Mouse (Mus musculus): ENCODE data around the gene Chkb.
A peak's percentile ranks its signal among the peaks of the same experiment; 100 is the strongest.

Gene Chkb

GRCm38 (mm10) chr15:89429352-89430221, at the start of gene Chkb, which contains the start of the genes C730034F03Rik and Gm44502:
Chkb (minus strand) TSS chr15:89429908.
C730034F03Rik (plus strand) TSS chr15:89429589.
Gm44502 (minus strand) TSS chr15:89429696.
- peak; percentile 94 for DNase-seq

GRCm38 (mm10) chr15:89478622-89479021, 48.9 kb upstream of the Chkb start:
- no peak for DNase-seq

- DNase-seq: no peak
Measured at GRCm38 (mm10) chr15:89477806-89478205, 48.1 kb upstream of the Chkb start.

GRCm38 (mm10) chr15:89477091-89477491, 47.4 kb upstream of the Chkb start, which contains the start of gene Arsa:
Arsa (minus strand) TSS chr15:89477425.
- no peak for DNase-seq

GRCm38 (mm10) chr15:89476475-89476815, 46.7 kb upstream of the Chkb start:
- DNase-seq: no peak

- DNase-seq: peak; percentile 93
Measured at GRCm38 (mm10) chr15:89475611-89476474, 46.1 kb upstream of the Chkb start.

GRCm38 (mm10) chr15:89475293-89475600, 45.5 kb upstream of the Chkb start:
- no peak for DNase-seq

GRCm38 (mm10) chr15:89474596-89475292, 45.0 kb upstream of the Chkb start:
- no peak for DNase-seq

GRCm38 (mm10) chr15:89473921-89474320, 44.2 kb upstream of the Chkb start:
- DNase-seq: no peak

GRCm38 (mm10) chr15:89473370-89473769, 43.7 kb upstream of the Chkb start:
- no peak for DNase-seq

- DNase-seq: no peak
Measured at GRCm38 (mm10) chr15:89471476-89471875, 41.8 kb upstream of the Chkb start.

GRCm38 (mm10) chr15:89468577-89468976, 38.9 kb upstream of the Chkb start:
- DNase-seq: no peak

- no peak for DNase-seq
Measured at GRCm38 (mm10) chr15:89465052-89465451, 35.3 kb upstream of the Chkb start.

- no peak for DNase-seq
Measured at GRCm38 (mm10) chr15:89463334-89464235, 33.9 kb upstream of the Chkb start.

GRCm38 (mm10) chr15:89462176-89462575, 32.5 kb upstream of the Chkb start:
- DNase-seq: no peak

GRCm38 (mm10) chr15:89461321-89461720, 31.6 kb upstream of the Chkb start:
- no peak for DNase-seq

- DNase-seq: no peak
Measured at GRCm38 (mm10) chr15:89460298-89460697, 30.6 kb upstream of the Chkb start.

- DNase-seq: no peak
Measured at GRCm38 (mm10) chr15:89459821-89460220, 30.1 kb upstream of the Chkb start.

- DNase-seq: no peak
Measured at GRCm38 (mm10) chr15:89458942-89459341, 29.2 kb upstream of the Chkb start.

GRCm38 (mm10) chr15:89455642-89456041, 25.9 kb upstream of the Chkb start:
- peak; percentile 12 for DNase-seq

- no peak for DNase-seq
Measured at GRCm38 (mm10) chr15:89454857-89455256, 25.1 kb upstream of the Chkb start.

- peak; percentile 66 for DNase-seq
Measured at GRCm38 (mm10) chr15:89453865-89454478, 24.3 kb upstream of the Chkb start, which contains the start of gene Mapk8ip2. Mapk8ip2 (plus strand) TSS chr15:89453913.

All from right cerebral cortex, postnatal 25 days (tissue).